ENCODE assay signal across 8 mouse cellular contexts in genomic region chr11:120825289-120825863, GRCm38 (mm10). TPM values are rescaled to one million over a fixed set of nuclear protein-coding genes. Genes with fewer than 3 reads are reported as not detected.
DNase-seq lines count a peak whose midpoint lies in the region; ATAC-seq and TF ChIP-seq lines count a peak whose summit lies in the region.

No protein-coding gene starts in this region.

- ATAC-seq in forebrain, embryonic 12.5 days (ENCODE audit: low FRiP score), result no peak
- no peak for ATAC-seq in limb, embryonic 15.5 days (ENCODE audit: insufficient number of reproducible peaks, low FRiP score, low TSS enrichment, low read depth)
- no peak for ATAC-seq in stomach, embryonic 16.5 days (ENCODE audit: insufficient read depth, low FRiP score)
- no peak for ATAC-seq in megakaryocyte-erythroid progenitor cell, adult 5-6 weeks (replicated peaks; ENCODE audit: low FRiP score, low TSS enrichment, poor library complexity, severe bottlenecking)

- peak overlapping the region; percentile 96 for H3K9ac ChIP-seq in forebrain, embryonic 12.5 days
- peak overlapping the region; percentile 49 for H3K9ac ChIP-seq in limb, embryonic 15.5 days
- H3K9ac ChIP-seq in stomach, embryonic 16.5 days (ENCODE audit: low read length), result peak overlapping the region; percentile 94

- no peaks in the 10 kb centered on the region for H3K27me3 ChIP-seq in E14TG2a.4 (ENCODE audit: insufficient read depth, low read length)
- H3K27me3 ChIP-seq in forebrain, embryonic 12.5 days, result no peaks in the 10 kb centered on the region
- no peaks in the 10 kb centered on the region for H3K27me3 ChIP-seq in limb, embryonic 15.5 days
- no peaks in the 10 kb centered on the region for H3K27me3 ChIP-seq in stomach, embryonic 16.5 days (ENCODE audit: control insufficient read depth, insufficient read depth, low read length)

- no peaks in the 10 kb centered on the region for H3K9me3 ChIP-seq in E14TG2a.4 (ENCODE audit: low read length)
- no peaks in the 10 kb centered on the region for H3K9me3 ChIP-seq in forebrain, embryonic 12.5 days
- H3K9me3 ChIP-seq in limb, embryonic 15.5 days, result no peaks in the 10 kb centered on the region
- no peaks in the 10 kb centered on the region for H3K9me3 ChIP-seq in stomach, embryonic 16.5 days (replicated peaks; ENCODE audit: control insufficient read depth, low read length)

- H3K36me3 ChIP-seq in E14TG2a.4 (ENCODE audit: insufficient read depth, low read length), result peaks cover 29% of the 10 kb centered on the region
- peaks cover 20% of the 10 kb centered on the region for H3K36me3 ChIP-seq in forebrain, embryonic 12.5 days (replicated peaks)
- peaks cover 22% of the 10 kb centered on the region for H3K36me3 ChIP-seq in limb, embryonic 15.5 days
- 0 out of 2 replicates have a peak, but pooled peaks cover 5% of the 10 kb centered on the region for H3K36me3 ChIP-seq in stomach, embryonic 16.5 days (ENCODE audit: control insufficient read depth, insufficient read depth, low read length)

- peak overlapping the region; percentile 98 for H3K4me2 ChIP-seq in forebrain, embryonic 12.5 days
- peak overlapping the region; percentile 77 for H3K4me2 ChIP-seq in limb, embryonic 15.5 days
- peak overlapping the region; percentile 98 for H3K4me2 ChIP-seq in stomach, embryonic 16.5 days (ENCODE audit: low read depth, low read length)

- TF ChIP-seq CTCF in E14TG2a.4 (conservative IDR thresholded peaks at IDR 0.05; ENCODE audit: low read length), result no peak

- intact Hi-C loops in left cerebral cortex, postnatal 4 days (cut with DNase I), result no loop called here

- H3K4me1 ChIP-seq in E14TG2a.4 (replicated peaks; ENCODE audit: low read depth, low read length), result peaks cover 63% of the 10 kb centered on the region
- H3K4me1 ChIP-seq in forebrain, embryonic 12.5 days, result peaks cover 51% of the 10 kb centered on the region
- peaks cover 40% of the 10 kb centered on the region for H3K4me1 ChIP-seq in limb, embryonic 15.5 days
- H3K4me1 ChIP-seq in stomach, embryonic 16.5 days (ENCODE audit: control insufficient read depth, insufficient read depth, low read length), result peaks cover 24% of the 10 kb centered on the region

- H3K27ac ChIP-seq in forebrain, embryonic 12.5 days, result peak overlapping the region; percentile 99
- H3K27ac ChIP-seq in limb, embryonic 15.5 days, result peak overlapping the region; percentile 98
- peak overlapping the region; percentile 95 for H3K27ac ChIP-seq in stomach, embryonic 16.5 days (ENCODE audit: low read length)

- WGBS in forebrain, embryonic 12.5 days, result 48% methylated on average over 4 of the region's 4 CpGs
- WGBS in limb, embryonic 15.5 days, result 40% methylated on average over 4 of the region's 4 CpGs
- 51% methylated on average over 4 of the region's 4 CpGs for WGBS in stomach, embryonic 16.5 days

- H3K4me3 ChIP-seq in E14TG2a.4 (replicated peaks; ENCODE audit: low read length), result peak overlapping the region; percentile 96
- peak overlapping the region; percentile 90 for H3K4me3 ChIP-seq in forebrain, embryonic 12.5 days (replicated peaks)
- H3K4me3 ChIP-seq in limb, embryonic 15.5 days, result peak overlapping the region; percentile 89
- H3K4me3 ChIP-seq in stomach, embryonic 16.5 days (replicated peaks; ENCODE audit: low read length), result peak overlapping the region; percentile 78

- DNase-seq in heart, adult 11 months, result peak; percentile 94
- no peak for DNase-seq in heart, adult 9 months (ENCODE audit: low spot score in 2 of 2)
- no peak for DNase-seq in left cerebral cortex, postnatal 4 days

RNA-seq across cellular contexts. Expression of gene Fasn, which starts 1.0 kb away (rescaled TPM):
- 118 and 139 TPM in 2 replicates for polyA plus RNA-seq in forebrain, embryonic 12.5 days (2016; fragmentation: Nextera tagmentation; extraction: Ambion mirVana)
- polyA plus RNA-seq in limb, embryonic 15.5 days (2015; fragmentation: Nextera tagmentation; extraction: Ambion mirVana), result 41.8 and 45.5 TPM in 2 replicates
- polyA plus RNA-seq in stomach, embryonic 16.5 days (2015; fragmentation: Nextera tagmentation; extraction: Ambion mirVana), result 51.9 and 55.3 TPM in 2 replicates
- 92.0 and 92.3 TPM in 2 replicates for total RNA-seq in megakaryocyte-erythroid progenitor cell, adult 5-6 weeks (2014; fragmentation: Nextera tagmentation)
- 27.2 and 34.0 TPM in 2 replicates for total RNA-seq in megakaryocyte-erythroid progenitor cell, adult 5-6 weeks (2017)
- 100 to 1,000 TPM; 448 to 457 TPM for total RNA-seq in left cerebral cortex, postnatal 4 days (2021)

RNA-seq across cellular contexts. Expression of gene Dus1l, which starts 29.2 kb away (rescaled TPM):
- polyA plus RNA-seq in forebrain, embryonic 12.5 days (2016; fragmentation: Nextera tagmentation; extraction: Ambion mirVana), result 67.9 and 69.6 TPM in 2 replicates
- 59.0 and 61.9 TPM in 2 replicates for polyA plus RNA-seq in limb, embryonic 15.5 days (2015; fragmentation: Nextera tagmentation; extraction: Ambion mirVana)
- 60.6 and 69.3 TPM in 2 replicates for polyA plus RNA-seq in stomach, embryonic 16.5 days (2015; fragmentation: Nextera tagmentation; extraction: Ambion mirVana)
- total RNA-seq in megakaryocyte-erythroid progenitor cell, adult 5-6 weeks (2014; fragmentation: Nextera tagmentation), result 150 TPM in 2 replicates
- total RNA-seq in megakaryocyte-erythroid progenitor cell, adult 5-6 weeks (2017), result 68.4 and 87.6 TPM in 2 replicates
- 10 to 100 TPM; 40.2 to 45.5 TPM for total RNA-seq in left cerebral cortex, postnatal 4 days (2021)

RNA-seq across cellular contexts. Expression of gene Gps1, which starts 41.3 kb away (rescaled TPM):
- polyA plus RNA-seq in forebrain, embryonic 12.5 days (2016; fragmentation: Nextera tagmentation; extraction: Ambion mirVana), result 246 and 247 TPM in 2 replicates
- 205 and 207 TPM in 2 replicates for polyA plus RNA-seq in limb, embryonic 15.5 days (2015; fragmentation: Nextera tagmentation; extraction: Ambion mirVana)
- polyA plus RNA-seq in stomach, embryonic 16.5 days (2015; fragmentation: Nextera tagmentation; extraction: Ambion mirVana), result 166 and 167 TPM in 2 replicates
- total RNA-seq in megakaryocyte-erythroid progenitor cell, adult 5-6 weeks (2014; fragmentation: Nextera tagmentation), result 107 TPM in 2 replicates
- total RNA-seq in megakaryocyte-erythroid progenitor cell, adult 5-6 weeks (2017), result 103 and 119 TPM in 2 replicates
- total RNA-seq in left cerebral cortex, postnatal 4 days (2021), result 100 to 1,000 TPM; 142 to 154 TPM

RNA-seq across cellular contexts. Expression of gene Rfng, which starts 41.4 kb away (rescaled TPM):
- 58.1 and 63.7 TPM in 2 replicates for polyA plus RNA-seq in forebrain, embryonic 12.5 days (2016; fragmentation: Nextera tagmentation; extraction: Ambion mirVana)
- 50.7 TPM in 2 replicates for polyA plus RNA-seq in limb, embryonic 15.5 days (2015; fragmentation: Nextera tagmentation; extraction: Ambion mirVana)
- 41.1 and 43.8 TPM in 2 replicates for polyA plus RNA-seq in stomach, embryonic 16.5 days (2015; fragmentation: Nextera tagmentation; extraction: Ambion mirVana)
- total RNA-seq in megakaryocyte-erythroid progenitor cell, adult 5-6 weeks (2014; fragmentation: Nextera tagmentation), result 43.1 and 47.2 TPM in 2 replicates
- total RNA-seq in megakaryocyte-erythroid progenitor cell, adult 5-6 weeks (2017), result 4.8 and 9.5 TPM in 2 replicates
- 10 to 100 TPM; 82.1 to 87.1 TPM for total RNA-seq in left cerebral cortex, postnatal 4 days (2021)
